Mouse (Mus musculus) hindbrain, embryonic 15.5 days (tissue): Measurements from ENCODE around the gene Numb. TPM values are rescaled to one million over a fixed set of nuclear protein-coding genes. Genes with fewer than 3 reads are reported as not detected.

ENCODE experiments used
- ATAC-seq: fragments of 200-750 bp; cut with Nextera tagmentation; 2 replicates; pipeline ENCODE4 v1.8.0; 2017; ENCODE audit warnings: low read depth, moderate number of reproducible peaks, moderate TSS enrichment; ENCODE audit not compliant: low FRiP score
- H3K27ac ChIP-seq: fragments of 300-500 bp; sonication (generic); replicated peaks from 2 replicates; pipeline ENCODE4 v1.5.1; 2015; ENCODE audit warnings: mild to moderate bottlenecking, inconsistent platforms
- H3K27me3 ChIP-seq: fragments of 300-500 bp; sonication (generic); 2 replicates; pipeline ENCODE4 v1.6.1; 2015; ENCODE audit warnings: control low read depth, inconsistent platforms
- H3K36me3 ChIP-seq: fragments of 300-500 bp; sonication (generic); 2 replicates; pipeline ENCODE4 v1.6.1; 2015; ENCODE audit warnings: control low read depth, inconsistent platforms
- H3K4me1 ChIP-seq: fragments of 300-500 bp; sonication (generic); replicated peaks from 2 replicates; pipeline ENCODE4 v1.6.1; 2015; ENCODE audit warnings: control low read depth, inconsistent platforms
- H3K4me2 ChIP-seq: fragments of 300-500 bp; sonication (generic); 2 replicates; pipeline ENCODE4 v1.6.1; 2015; ENCODE audit warnings: moderate library complexity, mild to moderate bottlenecking, inconsistent platforms
- H3K4me3 ChIP-seq: fragments of 300-500 bp; sonication (generic); 2 replicates; pipeline ENCODE4 v1.5.1; 2015; ENCODE audit warnings: mild to moderate bottlenecking, inconsistent platforms
- H3K9ac ChIP-seq: fragments of 300-500 bp; sonication (generic); 2 replicates; pipeline ENCODE4 v1.6.1; 2015; ENCODE audit warnings: inconsistent platforms
- H3K9me3 ChIP-seq: fragments of 300-500 bp; sonication (generic); 2 replicates; pipeline ENCODE4 v1.6.1; 2016; ENCODE audit warnings: control low read depth, inconsistent platforms
- WGBS: fragments of 180-500 bp; shearing (Covaris S2); methylation state at CpG from one replicate; pipeline ENCODE4 v1.1.7; 2015; 5-methylcytosine and 5-hydroxymethylcytosine counted together
- polyA plus RNA-seq: library from polyadenylated mRNA; unstranded; fragments of >200 nt; fragmentation: Nextera tagmentation; extraction: Ambion mirVana; gene quantifications from 2 replicates; pipeline ENCODE4 v1.2.1, GENCODE M21; 2015

The Numb gene
- polyA plus RNA-seq, 1 experiment from 2014 or later = 17.4 TPM

- 0 out of 2 replicates have a peak, but pooled peaks cover 3% of the 10 kb centered on the region for H3K9me3 ChIP-seq
- H3K9ac ChIP-seq = no peak overlapping the region
- H3K27me3 ChIP-seq = no peaks in the 10 kb centered on the region
- H3K4me1 ChIP-seq = no peaks in the 10 kb centered on the region
- H3K4me3 ChIP-seq = no peak overlapping the region
- ATAC-seq = no peak
- H3K36me3 ChIP-seq = no peaks in the 10 kb centered on the region
- H3K4me2 ChIP-seq = no peak overlapping the region
- no peak overlapping the region for H3K27ac ChIP-seq
- WGBS = 92% methylated on average over 4 of the region's 4 CpGs
Measured at GRCm38 (mm10) chr12:83874597-83874996, 47.1 kb downstream of the Numb start.

GRCm38 (mm10) chr12:83864501-83864900 lies 57.2 kb downstream of the Numb start:
- Histone ChIP-seq H3K4me2 (no peak overlapping the region), H3K9ac (no peak overlapping the region), H3K27ac (no peak overlapping the region), H3K4me1 (no peaks in the 10 kb centered on the region), H3K4me3 (no peak overlapping the region), H3K27me3 (no peaks in the 10 kb centered on the region), H3K9me3 (no peaks in the 10 kb centered on the region), H3K36me3 (no peaks in the 10 kb centered on the region)
- ATAC-seq = no peak
- 79% methylated on average over 1 of the region's 1 CpGs for WGBS

GRCm38 (mm10) chr12:83861880-83862279 lies 59.9 kb downstream of the Numb start:
- Histone ChIP-seq H3K4me1 (no peaks in the 10 kb centered on the region), H3K27ac (no peak overlapping the region), H3K27me3 (no peaks in the 10 kb centered on the region), H3K4me3 (no peak overlapping the region), H3K4me2 (no peak overlapping the region), H3K9me3 (no peaks in the 10 kb centered on the region), H3K9ac (no peak overlapping the region), H3K36me3 (no peaks in the 10 kb centered on the region)
- ATAC-seq = no peak
- 96% methylated on average over 3 of the region's 3 CpGs for WGBS

GRCm38 (mm10) chr12:83860688-83861087 lies 61.0 kb downstream of the Numb start:
- Histone ChIP-seq H3K36me3 (no peaks in the 10 kb centered on the region), H3K9me3 (no peaks in the 10 kb centered on the region), H3K4me1 (no peaks in the 10 kb centered on the region), H3K27me3 (no peaks in the 10 kb centered on the region), H3K27ac (no peak overlapping the region), H3K9ac (no peak overlapping the region), H3K4me2 (no peak overlapping the region), H3K4me3 (no peak overlapping the region)
- ATAC-seq = no peak

- no peaks in the 10 kb centered on the region for H3K27me3 ChIP-seq
- H3K9ac ChIP-seq = no peak overlapping the region
- no peaks in the 10 kb centered on the region for H3K4me1 ChIP-seq
- H3K9me3 ChIP-seq = no peaks in the 10 kb centered on the region
- no peak overlapping the region for H3K4me3 ChIP-seq
- H3K4me2 ChIP-seq = no peak overlapping the region
- ATAC-seq = no peak
- 95% methylated on average over 2 of the region's 2 CpGs for WGBS
- H3K27ac ChIP-seq = no peak overlapping the region
- H3K36me3 ChIP-seq = no peaks in the 10 kb centered on the region
Measured at GRCm38 (mm10) chr12:83858052-83858451, 63.7 kb downstream of the Numb start.

GRCm38 (mm10) chr12:83855211-83855610 lies 66.5 kb downstream of the Numb start:
- no peak overlapping the region for H3K27ac ChIP-seq
- H3K27me3 ChIP-seq = no peaks in the 10 kb centered on the region
- H3K9ac ChIP-seq = no peak overlapping the region
- no peak overlapping the region for H3K4me3 ChIP-seq
- 100% methylated on average over 1 of the region's 1 CpGs for whole genome bisulfite sequencing
- no peaks in the 10 kb centered on the region for H3K36me3 ChIP-seq
- no peaks in the 10 kb centered on the region for H3K9me3 ChIP-seq
- no peak for ATAC-seq
- H3K4me2 ChIP-seq = no peak overlapping the region
- H3K4me1 ChIP-seq = no peaks in the 10 kb centered on the region

GRCm38 (mm10) chr12:83854281-83854680 lies 67.5 kb downstream of the Numb start:
- no peak overlapping the region for H3K27ac ChIP-seq
- no peak overlapping the region for H3K9ac ChIP-seq
- H3K27me3 ChIP-seq = no peaks in the 10 kb centered on the region
- H3K4me2 ChIP-seq = no peak overlapping the region
- no peaks in the 10 kb centered on the region for H3K36me3 ChIP-seq
- WGBS = 93% methylated on average over 3 of the region's 3 CpGs
- ATAC-seq = no peak
- no peaks in the 10 kb centered on the region for H3K4me1 ChIP-seq
- H3K9me3 ChIP-seq = no peaks in the 10 kb centered on the region
- H3K4me3 ChIP-seq = no peak overlapping the region

GRCm38 (mm10) chr12:83852512-83853213 lies 69.1 kb downstream of the Numb start:
- no peak for ATAC-seq
- WGBS = 64% methylated on average over 5 of the region's 5 CpGs
- H3K27ac ChIP-seq = no peak overlapping the region
- no peak overlapping the region for H3K4me2 ChIP-seq
- H3K9ac ChIP-seq = no peak overlapping the region
- H3K4me1 ChIP-seq = no peaks in the 10 kb centered on the region
- no peaks in the 10 kb centered on the region for H3K27me3 ChIP-seq
- no peaks in the 10 kb centered on the region for H3K9me3 ChIP-seq
- no peaks in the 10 kb centered on the region for H3K36me3 ChIP-seq
- H3K4me3 ChIP-seq = no peak overlapping the region

GRCm38 (mm10) chr12:83850334-83850733 lies 71.4 kb downstream of the Numb start:
- H3K4me3 ChIP-seq = no peak overlapping the region
- H3K4me2 ChIP-seq = no peak overlapping the region
- H3K4me1 ChIP-seq = no peaks in the 10 kb centered on the region
- H3K27ac ChIP-seq = no peak overlapping the region
- 85% methylated on average over 4 of the region's 4 CpGs for WGBS
- H3K36me3 ChIP-seq = no peaks in the 10 kb centered on the region
- no peak for ATAC-seq
- H3K9me3 ChIP-seq = no peaks in the 10 kb centered on the region
- H3K27me3 ChIP-seq = no peaks in the 10 kb centered on the region
- H3K9ac ChIP-seq = no peak overlapping the region

GRCm38 (mm10) chr12:83848595-83849231 lies 73.0 kb downstream of the Numb start:
- no peak for ATAC-seq
- 100% methylated on average over 1 of the region's 1 CpGs for WGBS
- no peak overlapping the region for H3K4me3 ChIP-seq

GRCm38 (mm10) chr12:83847877-83848276 lies 73.9 kb downstream of the Numb start:
- no peaks in the 10 kb centered on the region for H3K36me3 ChIP-seq
- no peak overlapping the region for H3K27ac ChIP-seq
- no peak overlapping the region for H3K9ac ChIP-seq
- 93% methylated on average over 2 of the region's 2 CpGs for WGBS
- ATAC-seq = no peak
- no peaks in the 10 kb centered on the region for H3K27me3 ChIP-seq
- H3K9me3 ChIP-seq = no peaks in the 10 kb centered on the region
- H3K4me2 ChIP-seq = no peak overlapping the region
- no peaks in the 10 kb centered on the region for H3K4me1 ChIP-seq
- H3K4me3 ChIP-seq = no peak overlapping the region

More at GRCm38 (mm10) chr12:83848595-83849231, 73.0 kb downstream of the Numb start:
- Histone ChIP-seq H3K27ac (no peak overlapping the region), H3K9ac (no peak overlapping the region), H3K36me3 (no peaks in the 10 kb centered on the region), H3K27me3 (no peaks in the 10 kb centered on the region), H3K4me2 (no peak overlapping the region), H3K9me3 (no peaks in the 10 kb centered on the region), H3K4me1 (no peaks in the 10 kb centered on the region)

GRCm38 (mm10) chr12:83842678-83843440 lies 78.9 kb downstream of the Numb start:
- no peak overlapping the region for H3K4me3 ChIP-seq
- H3K9ac ChIP-seq = no peak overlapping the region
- H3K27me3 ChIP-seq = no peaks in the 10 kb centered on the region
- 96% methylated on average over 3 of the region's 3 CpGs for whole genome bisulfite sequencing
- peaks cover 15% of the 10 kb centered on the region for H3K36me3 ChIP-seq
- H3K27ac ChIP-seq = no peak overlapping the region
- H3K4me2 ChIP-seq = no peak overlapping the region
- no peaks in the 10 kb centered on the region for H3K4me1 ChIP-seq
- no peak for ATAC-seq
- H3K9me3 ChIP-seq = no peaks in the 10 kb centered on the region
